Mouse (Mus musculus) thymus, adult 2 months (tissue): ENCODE measurements at regions not wholly inside any gene's neighbourhood (a gene's known extent, or its start where the extent isn't known, plus 50 kb on each side); places are given as distances from the start of the nearest gene placed in this dataset.

ENCODE experiments used
- CTCF ChIP-seq: fragments of 200-500 bp; IDR thresholded peaks from 2 replicates; pipeline ENCODE4 v1.5.1; 2012; ENCODE audit warnings: mild to moderate bottlenecking, control low read depth, low read length, moderate library complexity, borderline replicate concordance; ENCODE audit not compliant: control insufficient read depth, poor library complexity, insufficient read depth; ENCODE audit errors: extremely low read depth
- POLR2A ChIP-seq: fragments of 200-500 bp; IDR thresholded peaks from 2 replicates; pipeline ENCODE4 v1.6.1; 2012; ENCODE audit warnings: mild to moderate bottlenecking, low read length, control low read depth, moderate library complexity; ENCODE audit not compliant: control insufficient read depth, poor library complexity, insufficient read depth; ENCODE audit errors: extremely low read depth

- no peak for TF ChIP-seq POLR2A
- no peak for TF ChIP-seq CTCF
Observed at GRCm38 (mm10) chr13:48102576-48102975, 158.5 kb upstream of the Id4 start.
